In genomic region chr1:59534976-59535810, GRCm38 (mm10) we compare ENCODE assay signal across 9 mouse cellular contexts. TPM values are rescaled to one million over a fixed set of nuclear protein-coding genes. Genes with fewer than 3 reads are reported as not detected.
DNase-seq lines count a peak whose midpoint lies in the region; ATAC-seq and TF ChIP-seq lines count a peak whose summit lies in the region.
"Had no signal": no experiment of that assay in that cellular context is flagged by ENCODE, and none has a peak within 500 bp of the region (broad histone marks: within the 10 kb centered on the region; RNA-seq: fewer than 3 reads in every experiment).

No protein-coding gene starts in this region.

- peak; percentile 31 for DNase-seq in cerebellum, adult 11-12 months
- DNase-seq in cerebellum, adult 11 months: no peak
- peak; percentile 21 to 56 for DNase-seq in frontal cortex, adult 2 months (ENCODE audit: extremely low spot score in 1 of 2, low spot score in 1 of 2)
- DNase-seq in left cerebral cortex, adult 2 months (ENCODE audit: extremely low spot score in 1 of 2, low spot score in 2 of 2): peak; percentile 31
- DNase-seq in retina, embryonic 14.5 days (ENCODE audit: low spot score): peak; percentile 57
- DNase-seq in embryo, embryonic 10.5 days (ENCODE audit: low spot score): no peak
- no peak for DNase-seq in natural killer cell, adult 2 months (ENCODE audit: low spot score in 2 of 2)

- ATAC-seq in intestine, embryonic 15.5 days: no peak

- H3K27ac ChIP-seq in left cerebral cortex, adult 2 months: no peak overlapping the region
- no peak overlapping the region for H3K27ac ChIP-seq in intestine, embryonic 15.5 days

- no peaks in the 10 kb centered on the region for H3K27me3 ChIP-seq in intestine, embryonic 15.5 days (replicated peaks)

- H3K4me3 ChIP-seq in left cerebral cortex, adult 2 months: no peak overlapping the region
- H3K4me3 ChIP-seq in intestine, embryonic 15.5 days (replicated peaks): no peak overlapping the region

- no peak overlapping the region for H3K4me2 ChIP-seq in intestine, embryonic 15.5 days (replicated peaks)

- TF ChIP-seq CTCF in left cerebral cortex, adult 2 months (IDR thresholded peaks at IDR 0.05): no peak

- no peaks in the 10 kb centered on the region for H3K4me1 ChIP-seq in intestine, embryonic 15.5 days (replicated peaks)

- intact Hi-C loops in left cerebral cortex, adult 2 months (cut with DNase I): no loop called here

- no peaks in the 10 kb centered on the region for H3K36me3 ChIP-seq in intestine, embryonic 15.5 days

- H3K9ac ChIP-seq in intestine, embryonic 15.5 days: no peak overlapping the region

- 48% methylated on average over 5 of the region's 5 CpGs for WGBS in intestine, embryonic 15.5 days

- H3K9me3 ChIP-seq in intestine, embryonic 15.5 days: no peaks in the 10 kb centered on the region

RNA-seq across cellular contexts. Expression of gene Gm973, which starts 19.1 kb away (rescaled TPM):
- polyA plus RNA-seq in frontal cortex, adult 2 months (2012; rRNA removed): 7.8 and 9.2 TPM in 2 replicates
- total RNA-seq in left cerebral cortex, adult 2 months (2021): 10 to 100 TPM in 1 of 2 experiments, 1 to 10 TPM in 1; 9.1 to 14.9 TPM
- 0.43 and 0.76 TPM in 2 replicates for polyA plus RNA-seq in intestine, embryonic 15.5 days (2015; fragmentation: Nextera tagmentation; extraction: Ambion mirVana)
- polyA plus RNA-seq: liver, embryonic 16.5 days had no signal

RNA-seq across cellular contexts. Expression of gene Fzd7, which starts 53.0 kb away (rescaled TPM):
- 3.6 and 4.8 TPM in 2 replicates for polyA plus RNA-seq in frontal cortex, adult 2 months (2012; rRNA removed)
- 1 to 10 TPM; 5.0 to 7.9 TPM for total RNA-seq in left cerebral cortex, adult 2 months (2021)
- polyA plus RNA-seq in intestine, embryonic 15.5 days (2015; fragmentation: Nextera tagmentation; extraction: Ambion mirVana): 6.3 and 7.5 TPM in 2 replicates

Comparison
In these comparisons a context has a peak if more than half of its experiments do, and no peak if none do; other contexts are left out.
1. DNase-seq: peak in cerebellum, adult 11-12 months (single experiment), frontal cortex, adult 2 months (2 of 2), left cerebral cortex, adult 2 months (2 of 2) and retina, embryonic 14.5 days (single experiment); none in cerebellum, adult 11 months (single experiment), embryo, embryonic 10.5 days (single experiment) and natural killer cell, adult 2 months (0 of 2).